Mouse (Mus musculus): ENCODE measurements around the gene Ggn. TPM values are rescaled to one million over a fixed set of nuclear protein-coding genes. Genes with fewer than 3 reads are reported as not detected.
"Not testable (repeated sequence)": the region's sequence is repeated elsewhere in the genome, so short reads cannot be mapped to it uniquely, and the experiment has no call there.

Gene Ggn
- polyA plus RNA-seq (2015; fragmentation: Nextera tagmentation; extraction: Ambion mirVana), result 0.42 and 0.66 TPM in 2 replicates

GRCm38 (mm10) chr7:29170066-29170754 is at the start of gene Ggn, which contains the start of gene Spred3:
Gene Ggn, plus strand, starts transcription at chr7:29170210.
Gene Spred3, minus strand, starts transcription at chr7:29170411.
- peak within 1 kb of the TSS; percentile 25 for H3K9ac ChIP-seq
- H3K4me1 ChIP-seq, result peaks cover 24% of the 10 kb centered on the region
- H3K4me2 ChIP-seq, result peak within 1 kb of the TSS; percentile 81
- H3K36me3 ChIP-seq, result peaks cover 17% of the 10 kb centered on the region
- WGBS, result under 1% methylated on average over 30 of the region's 30 CpGs
- H3K27me3 ChIP-seq (replicated peaks), result peaks cover 37% of the 10 kb centered on the region
- ATAC-seq (ENCODE audit: insufficient read depth, low FRiP score, low read depth), result peak; percentile 59
- peak within 1 kb of the TSS; percentile 83 for H3K27ac ChIP-seq
- no peaks in the 10 kb centered on the region for H3K9me3 ChIP-seq
- peak within 1 kb of the TSS; percentile 62 for H3K4me3 ChIP-seq (replicated peaks)

- 87% methylated on average over 9 of the region's 9 CpGs for WGBS
Observed at GRCm38 (mm10) chr7:29122821-29123220, 47.2 kb upstream of the Ggn start.

GRCm38 (mm10) chr7:29123531-29124358 is 46.3 kb upstream of the Ggn start:
- H3K4me1 ChIP-seq, result peaks cover 16% of the 10 kb centered on the region; the same call in 1 of the 2 replicates
- H3K9ac ChIP-seq, result no peak overlapping the region
- no peaks in the 10 kb centered on the region for H3K27me3 ChIP-seq (replicated peaks)
- peak overlapping the region; percentile 86; the same call in 1 of the 2 replicates for H3K4me2 ChIP-seq
- 39% methylated on average over 5 of the region's 5 CpGs for WGBS
- H3K36me3 ChIP-seq, result no peaks in the 10 kb centered on the region
- H3K27ac ChIP-seq, result no peak overlapping the region
- no peak overlapping the region for H3K4me3 ChIP-seq (replicated peaks)
- H3K9me3 ChIP-seq, result no peaks in the 10 kb centered on the region
- ATAC-seq (ENCODE audit: insufficient read depth, low FRiP score, low read depth), result 0 out of 2 replicates have a peak, but pooled peaks have one; percentile 29

More at GRCm38 (mm10) chr7:29122821-29123220, 47.2 kb upstream of the Ggn start:
- Histone ChIP-seq H3K4me1 (peaks cover 16% of the 10 kb centered on the region; the same call in 1 of the 2 replicates), H3K4me2 (no peak overlapping the region), H3K9ac (no peak overlapping the region), H3K27ac (no peak overlapping the region), H3K36me3 (no peaks in the 10 kb centered on the region), H3K4me3 (replicated peaks) (no peak overlapping the region), H3K9me3 (no peaks in the 10 kb centered on the region), H3K27me3 (replicated peaks) (no peaks in the 10 kb centered on the region)
- no peak for ATAC-seq (ENCODE audit: insufficient read depth, low FRiP score, low read depth)

- H3K36me3 ChIP-seq, result no peaks in the 10 kb centered on the region
- H3K27ac ChIP-seq, result no peak within 1 kb of the TSS
- peaks cover 16% of the 10 kb centered on the region; the same call in 1 of the 2 replicates for H3K4me1 ChIP-seq
- no peaks in the 10 kb centered on the region for H3K9me3 ChIP-seq
- H3K27me3 ChIP-seq (replicated peaks), result no peaks in the 10 kb centered on the region
- peak within 1 kb of the TSS; percentile 26; the same call in 1 of the 2 replicates for H3K9ac ChIP-seq
- ATAC-seq (ENCODE audit: insufficient read depth, low FRiP score, low read depth), result peak; percentile 88
- under 1% methylated on average over 16 of the region's 16 CpGs for WGBS
- peak within 1 kb of the TSS; percentile 40 for H3K4me3 ChIP-seq (replicated peaks)
- peak within 1 kb of the TSS; percentile 86 for H3K4me2 ChIP-seq
Observed at GRCm38 (mm10) chr7:29124970-29125369, 45.0 kb upstream of the Ggn start, which contains the start of gene Ryr1. Gene Ryr1, minus strand, starts transcription at chr7:29125179.

DNA sequence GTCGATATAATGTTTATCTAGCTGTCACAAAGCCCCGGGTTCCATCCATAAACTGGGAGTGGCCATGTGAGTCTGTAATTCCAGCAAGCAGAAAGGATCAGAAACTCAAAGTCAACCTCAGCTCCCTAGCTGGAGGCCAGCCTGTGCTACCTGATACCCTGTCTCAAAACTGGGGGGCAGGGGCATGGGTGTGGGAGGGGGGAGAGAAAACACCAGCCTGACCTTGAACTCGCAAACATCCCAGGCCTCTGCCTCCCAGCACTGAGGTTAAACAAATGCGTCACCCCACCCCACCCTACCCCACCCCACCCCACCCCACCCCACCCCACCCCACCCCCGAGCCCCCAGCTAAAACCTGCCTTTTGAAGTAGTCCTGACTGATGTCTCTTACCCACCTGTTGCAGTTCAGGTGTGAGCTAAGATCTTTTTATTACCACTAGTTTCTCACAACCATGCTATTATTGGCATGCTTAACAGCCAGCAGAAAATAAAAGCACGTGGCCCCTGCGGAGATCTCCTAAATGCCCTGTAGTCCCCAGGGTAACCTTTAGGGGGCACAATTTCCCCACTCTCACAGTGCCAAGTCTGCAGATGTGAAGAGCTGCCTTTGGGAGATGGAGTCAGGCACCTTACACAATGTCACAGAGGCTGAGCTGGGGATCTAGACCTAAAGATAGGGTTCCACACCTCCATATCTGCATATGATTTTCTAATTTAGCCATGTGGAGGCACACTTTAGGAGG is 43.7 kb upstream of the Ggn start:
- WGBS, result 16% methylated on average over 7 of the region's 7 CpGs

GRCm38 (mm10) chr7:29128725-29129124 is 41.3 kb upstream of the Ggn start:
- Histone ChIP-seq H3K4me3 (replicated peaks) (no peak overlapping the region), H3K9me3 (no peaks in the 10 kb centered on the region), H3K36me3 (no peaks in the 10 kb centered on the region), H3K27me3 (replicated peaks) (no peaks in the 10 kb centered on the region), H3K27ac (no peak overlapping the region), H3K4me1 (peaks cover 12% of the 10 kb centered on the region; the same call in 1 of the 2 replicates), H3K4me2 (no peak overlapping the region), H3K9ac (no peak overlapping the region)
- 67% methylated on average over 2 of the region's 2 CpGs for WGBS
- no peak for ATAC-seq (ENCODE audit: insufficient read depth, low FRiP score, low read depth)

More for the DNA sequence above, 43.7 kb upstream of the Ggn start:
- Histone ChIP-seq H3K27ac (no peak overlapping the region), H3K4me3 (replicated peaks) (no peak overlapping the region), H3K4me2 (no peak overlapping the region), H3K27me3 (replicated peaks) (no peaks in the 10 kb centered on the region), H3K36me3 (no peaks in the 10 kb centered on the region), H3K4me1 (peaks cover 16% of the 10 kb centered on the region; the same call in 1 of the 2 replicates), H3K9me3 (no peaks in the 10 kb centered on the region), H3K9ac (no peak overlapping the region)
- ATAC-seq (ENCODE audit: insufficient read depth, low FRiP score, low read depth), result no peak

GRCm38 (mm10) chr7:29134230-29134629 is 35.8 kb upstream of the Ggn start:
- Histone ChIP-seq H3K9me3 (no peaks in the 10 kb centered on the region), H3K36me3 (no peaks in the 10 kb centered on the region), H3K4me3 (replicated peaks) (peak overlapping the region; percentile 23; the same call in 1 of the 2 replicates), H3K27ac (no peak overlapping the region), H3K4me2 (peak overlapping the region; percentile 48), H3K27me3 (replicated peaks) (no peaks in the 10 kb centered on the region), H3K9ac (no peak overlapping the region), H3K4me1 (peaks cover 6% of the 10 kb centered on the region; the same call in 1 of the 2 replicates)
- ATAC-seq (ENCODE audit: insufficient read depth, low FRiP score, low read depth), result no peak
- 5% methylated on average over 4 of the region's 4 CpGs for WGBS

- H3K9ac ChIP-seq, result no peak within 1 kb of the TSS
- peaks cover 6% of the 10 kb centered on the region; the same call in 1 of the 2 replicates for H3K4me1 ChIP-seq
- H3K9me3 ChIP-seq, result no peaks in the 10 kb centered on the region
- H3K36me3 ChIP-seq, result no peaks in the 10 kb centered on the region
- H3K4me2 ChIP-seq, result peak within 1 kb of the TSS; percentile 48
- no peak within 1 kb of the TSS for H3K27ac ChIP-seq
- 3% methylated on average over 8 of the region's 20 CpGs for WGBS
- H3K4me3 ChIP-seq (replicated peaks), result peak within 1 kb of the TSS; percentile 23; the same call in 1 of the 2 replicates
- ATAC-seq (ENCODE audit: insufficient read depth, low FRiP score, low read depth), result peak; percentile 53; the same call in 1 of the 2 replicates
- no peaks in the 10 kb centered on the region for H3K27me3 ChIP-seq (replicated peaks)
Observed at GRCm38 (mm10) chr7:29134693-29135386, 35.2 kb upstream of the Ggn start, which contains the start of gene Rasgrp4. Gene Rasgrp4, plus strand, starts transcription at chr7:29134851.

DNA sequence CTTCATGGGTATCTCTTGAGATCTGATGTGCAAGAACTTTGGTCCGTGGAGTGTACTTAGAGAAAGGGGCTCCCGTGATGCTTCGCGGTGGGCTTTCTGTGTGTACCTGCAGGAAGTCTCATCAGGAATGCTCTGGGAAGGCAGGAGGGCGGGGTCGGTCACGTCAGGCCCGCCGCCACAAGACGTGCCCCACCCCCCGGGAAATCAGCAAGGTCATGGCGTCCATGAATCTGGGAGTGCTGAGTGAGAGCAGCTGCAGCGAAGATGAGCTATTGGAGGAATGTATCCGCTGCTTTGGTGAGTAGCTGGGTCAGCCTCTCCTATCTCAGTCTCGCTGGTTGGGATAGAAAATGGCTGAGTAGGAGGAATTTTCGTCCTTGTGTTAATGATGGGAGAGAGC is 32.6 kb upstream of the Ggn start:
- Histone ChIP-seq H3K9ac (no peak overlapping the region), H3K4me3 (replicated peaks) (no peak overlapping the region), H3K27ac (no peak overlapping the region), H3K36me3 (no peaks in the 10 kb centered on the region), H3K4me2 (no peak overlapping the region), H3K27me3 (replicated peaks) (no peaks in the 10 kb centered on the region), H3K4me1 (peaks cover 6% of the 10 kb centered on the region; the same call in 1 of the 2 replicates), H3K9me3 (no peaks in the 10 kb centered on the region)
- 44% methylated on average over 16 of the region's 16 CpGs for WGBS
- no peak for ATAC-seq (ENCODE audit: insufficient read depth, low FRiP score, low read depth)

GRCm38 (mm10) chr7:29139237-29139636 is 30.8 kb upstream of the Ggn start:
- ATAC-seq (ENCODE audit: insufficient read depth, low FRiP score, low read depth); H3K4me3 ChIP-seq (replicated peaks); H3K36me3 ChIP-seq; H3K27ac ChIP-seq; H3K27me3 ChIP-seq (replicated peaks); H3K4me2 ChIP-seq; H3K4me1 ChIP-seq; H3K9me3 ChIP-seq; H3K9ac ChIP-seq: not testable (repeated sequence)
- 83% methylated on average over 3 of the region's 4 CpGs for WGBS

- Histone ChIP-seq H3K4me2 (no peak overlapping the region), H3K4me3 (replicated peaks) (no peak overlapping the region), H3K4me1 (no peaks in the 10 kb centered on the region), H3K36me3 (no peaks in the 10 kb centered on the region), H3K9me3 (no peaks in the 10 kb centered on the region), H3K9ac (no peak overlapping the region), H3K27ac (no peak overlapping the region), H3K27me3 (replicated peaks) (no peaks in the 10 kb centered on the region)
- 70% methylated on average over 8 of the region's 8 CpGs for WGBS
- no peak for ATAC-seq (ENCODE audit: insufficient read depth, low FRiP score, low read depth)
Observed at GRCm38 (mm10) chr7:29141416-29141815, 28.6 kb upstream of the Ggn start.

Measured in stomach, embryonic 15.5 days (tissue).